Mouse (Mus musculus) E14TG2a.4 (cell line): ENCODE results near the gene Pkd1.

Experiments
- CTCF ChIP-seq: conservative IDR thresholded peaks from 2 replicates; pipeline ENCODE4 v1.5.1; 2014; ENCODE audit warnings: low read length
- NANOG ChIP-seq: IDR thresholded peaks from 2 replicates; pipeline ENCODE4 v1.6.1; 2014; ENCODE audit warnings: borderline replicate concordance, low read length, mixed read lengths

GRCm38 (mm10) chr17:24600502-24600901 is 50.9 kb downstream of the Pkd1 start:
- TF ChIP-seq CTCF, result no peak
- no peak for TF ChIP-seq NANOG
